Mouse (Mus musculus): ENCODE data around the gene Memo1.

The Memo1 gene

DNA sequence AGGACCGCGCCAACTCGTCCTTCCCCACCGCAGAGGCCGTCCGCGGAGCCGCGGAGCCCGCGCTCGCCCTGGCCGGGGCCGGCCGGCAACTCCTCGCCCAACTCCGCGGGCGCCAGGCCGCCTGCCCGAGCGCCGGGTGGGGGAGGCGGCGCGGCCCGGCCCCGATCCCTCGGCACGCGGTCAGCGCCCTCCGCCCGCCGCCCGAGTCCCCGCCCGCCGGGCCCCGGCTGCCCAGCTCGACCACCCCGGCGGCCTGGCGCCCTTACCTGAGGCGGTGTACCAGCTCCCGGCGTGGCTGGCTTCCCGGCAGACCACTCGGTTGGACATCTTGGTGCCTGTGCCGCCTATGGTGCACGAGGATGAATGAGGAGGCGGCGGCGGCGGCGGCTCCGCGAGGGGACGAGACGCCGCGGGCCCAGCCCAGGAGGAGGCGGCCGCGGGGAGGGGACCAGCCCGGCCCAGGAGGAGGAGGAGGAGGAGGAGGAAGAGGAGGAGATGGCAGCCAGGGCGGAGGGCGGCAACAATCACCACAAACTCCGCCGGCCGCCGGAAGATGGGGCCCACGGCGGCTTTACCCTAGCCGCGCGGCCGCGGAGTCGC lies 795 bp downstream of the Memo1 start:
- peak; percentile 90 for DNase-seq (ENCODE audit: low spot score)

DNA sequence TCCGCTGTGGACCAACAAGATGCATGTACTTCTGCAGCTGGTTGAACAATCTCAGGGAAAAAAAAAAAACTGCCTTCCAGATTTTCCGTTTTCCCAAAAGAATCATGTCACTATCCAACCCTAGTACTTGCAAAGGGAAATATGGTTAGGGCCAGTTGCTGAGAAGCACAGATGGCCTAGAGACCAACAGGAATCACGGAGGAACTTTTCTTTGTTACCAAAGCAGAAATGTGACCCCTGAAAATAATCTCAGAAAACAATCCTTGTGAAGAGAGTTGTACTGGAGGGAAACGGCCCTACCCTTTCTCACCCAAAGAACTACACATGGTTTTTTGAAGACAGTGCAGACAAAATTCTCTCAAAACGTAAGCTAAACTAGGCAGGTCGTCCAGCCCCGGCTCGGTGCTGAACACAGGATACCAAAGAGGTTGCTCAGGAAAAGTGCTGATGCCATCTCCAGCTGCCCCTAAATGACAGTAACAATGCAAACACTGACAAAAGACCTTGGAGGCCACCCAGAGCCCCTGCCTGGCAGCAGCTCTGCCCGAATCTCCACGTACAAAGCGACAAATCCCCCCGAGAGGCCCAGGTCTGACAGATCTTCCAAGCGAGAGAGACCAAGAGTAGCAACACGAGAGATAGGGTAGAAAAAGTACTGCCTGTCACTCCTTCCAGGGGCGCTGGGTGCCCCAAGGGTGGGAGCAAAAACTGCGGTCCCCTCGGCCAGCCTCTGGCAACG lies 1.5 kb downstream of the Memo1 start:
- DNase-seq (ENCODE audit: low spot score), result no peak

DNA sequence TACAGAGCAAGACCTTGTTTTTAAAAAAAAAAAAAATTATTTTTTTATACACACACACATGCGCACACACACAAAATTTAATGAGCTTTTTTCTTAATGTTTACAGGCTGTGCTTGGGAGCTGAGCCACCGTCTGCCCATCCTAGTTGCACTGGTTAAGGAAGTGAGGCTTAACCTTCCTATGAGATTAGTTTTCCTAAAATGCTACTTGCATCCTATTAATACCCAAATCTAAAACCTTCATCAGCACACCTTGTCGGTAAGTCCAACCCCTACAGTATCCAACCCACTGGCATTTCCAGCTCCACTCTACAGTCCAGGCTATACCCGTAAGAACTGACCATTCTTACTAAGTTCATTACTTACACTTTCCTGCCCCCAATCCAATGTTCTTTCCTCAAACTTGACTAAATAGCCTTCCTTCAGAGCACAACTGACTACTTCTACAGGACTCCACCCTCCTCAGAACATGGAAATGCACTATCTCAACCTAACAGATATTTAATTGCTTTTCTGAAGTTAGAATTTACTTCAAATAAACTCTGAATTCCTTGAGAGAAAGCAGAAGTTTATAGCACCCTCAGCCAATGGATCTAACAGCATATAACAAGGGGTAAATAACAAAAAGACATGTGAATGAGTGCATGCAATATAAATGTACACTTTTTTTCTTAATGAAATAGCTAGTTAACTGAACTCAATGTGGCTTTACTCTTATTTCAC lies 3.5 kb downstream of the Memo1 start:
- DNase-seq (ENCODE audit: low spot score), result no peak

DNA sequence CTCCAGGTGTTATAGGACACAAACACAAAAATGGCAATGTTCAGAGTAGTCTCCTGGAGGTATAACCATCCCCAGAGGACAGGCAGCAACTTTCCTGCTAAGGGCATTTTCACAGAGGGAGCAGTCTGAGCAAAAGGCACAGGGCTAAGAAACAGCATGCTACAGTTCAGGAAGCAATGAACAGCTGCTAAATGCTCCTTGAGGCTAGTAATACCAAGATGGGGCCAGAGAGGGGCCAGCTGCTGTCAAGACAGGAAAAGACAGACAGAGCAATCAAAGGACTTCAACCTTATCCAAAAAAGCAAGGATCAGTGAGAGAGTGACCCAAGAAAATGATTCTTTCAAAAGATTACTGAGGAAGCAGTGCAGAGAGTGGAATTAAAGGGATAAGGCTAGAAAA lies 4.5 kb downstream of the Memo1 start:
- DNase-seq (ENCODE audit: low spot score), result no peak

DNA sequence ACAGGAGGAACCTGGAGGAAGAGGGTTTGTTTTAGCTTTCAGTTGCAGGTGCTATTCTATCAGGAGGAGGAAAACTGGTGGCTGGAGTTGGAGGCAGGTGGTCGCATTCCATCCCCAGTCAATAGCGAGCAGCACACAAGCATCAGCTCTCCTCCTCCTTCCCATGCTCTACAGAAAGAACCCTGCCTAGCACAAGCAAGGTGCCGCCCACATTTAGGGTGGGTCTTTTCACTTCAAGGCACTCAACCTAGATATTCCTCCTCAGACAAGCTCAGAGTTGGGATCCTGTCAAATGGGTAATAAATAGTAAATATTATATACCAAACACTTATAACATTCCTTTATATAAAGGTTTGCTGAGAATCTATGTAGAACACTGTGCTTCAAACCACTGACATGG lies 5.1 kb downstream of the Memo1 start:
- DNase-seq (ENCODE audit: low spot score), result no peak

DNA sequence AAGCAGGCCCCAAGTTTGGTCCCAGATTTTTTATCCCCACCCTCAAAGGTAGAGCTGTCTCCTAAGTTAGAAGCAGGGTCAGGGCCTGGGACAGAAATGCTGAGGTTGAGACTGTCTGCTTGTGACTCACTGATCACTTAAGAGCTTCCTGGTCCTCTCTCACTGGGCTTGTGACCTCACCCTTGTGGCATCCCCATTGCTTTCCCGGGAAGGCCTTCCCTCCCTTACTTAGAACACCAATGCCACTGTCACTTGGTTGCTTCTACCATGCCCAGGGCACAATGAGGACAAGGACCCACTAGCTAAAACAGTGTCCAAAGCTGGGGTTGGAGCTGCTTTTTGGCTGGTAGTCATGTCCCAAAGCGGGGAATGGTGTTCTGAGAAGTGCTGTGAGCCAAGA lies 6.7 kb downstream of the Memo1 start:
- no peak for DNase-seq (ENCODE audit: low spot score)

DNA sequence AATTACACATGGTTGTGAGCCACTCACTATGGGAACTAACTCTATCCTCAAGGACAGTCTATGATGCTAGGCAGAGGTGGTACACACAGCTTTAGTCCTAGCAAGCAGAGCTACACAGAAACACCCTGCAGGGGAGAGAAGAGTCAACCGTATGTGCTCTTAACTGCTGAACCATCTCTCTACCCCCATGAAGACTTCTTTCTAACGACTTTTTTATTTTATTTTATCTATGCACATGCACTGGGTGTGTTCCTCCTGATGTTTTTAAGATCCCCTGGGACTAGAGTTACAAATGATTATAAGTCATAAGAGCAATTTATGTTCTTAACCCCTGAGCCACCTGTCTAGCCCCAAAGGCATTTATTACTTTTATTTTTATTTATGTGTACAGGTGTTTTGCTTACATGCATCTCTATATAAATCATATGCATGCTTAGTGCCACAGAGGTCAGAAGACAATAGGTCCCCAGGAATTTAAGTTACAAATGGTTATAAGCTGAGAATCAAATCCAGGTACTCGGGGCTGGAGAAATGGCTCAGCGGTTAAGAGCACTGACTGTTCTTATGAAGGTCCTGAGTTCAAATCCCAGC lies 9.1 kb downstream of the Memo1 start:
- no peak for DNase-seq (ENCODE audit: low spot score)

DNA sequence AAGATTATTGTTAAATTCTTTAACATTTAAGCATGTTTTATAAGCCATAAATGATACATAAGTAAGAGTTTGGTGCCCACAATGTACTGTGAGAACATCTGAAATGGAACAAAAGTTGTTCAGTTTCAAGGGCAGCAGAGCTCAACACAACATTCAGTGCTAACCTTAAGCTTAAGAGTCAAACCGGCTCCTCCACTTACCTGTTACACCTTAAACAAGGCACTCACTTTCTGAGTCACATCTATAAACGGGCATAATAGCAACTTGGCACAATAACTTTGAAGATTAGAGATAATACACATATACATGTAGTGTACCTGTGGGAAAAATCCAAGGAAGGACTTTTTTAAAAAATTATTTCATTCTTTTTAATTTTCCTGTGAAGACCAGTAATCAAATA lies 9.6 kb downstream of the Memo1 start:
- DNase-seq (ENCODE audit: low spot score), result peak; percentile 45

DNA sequence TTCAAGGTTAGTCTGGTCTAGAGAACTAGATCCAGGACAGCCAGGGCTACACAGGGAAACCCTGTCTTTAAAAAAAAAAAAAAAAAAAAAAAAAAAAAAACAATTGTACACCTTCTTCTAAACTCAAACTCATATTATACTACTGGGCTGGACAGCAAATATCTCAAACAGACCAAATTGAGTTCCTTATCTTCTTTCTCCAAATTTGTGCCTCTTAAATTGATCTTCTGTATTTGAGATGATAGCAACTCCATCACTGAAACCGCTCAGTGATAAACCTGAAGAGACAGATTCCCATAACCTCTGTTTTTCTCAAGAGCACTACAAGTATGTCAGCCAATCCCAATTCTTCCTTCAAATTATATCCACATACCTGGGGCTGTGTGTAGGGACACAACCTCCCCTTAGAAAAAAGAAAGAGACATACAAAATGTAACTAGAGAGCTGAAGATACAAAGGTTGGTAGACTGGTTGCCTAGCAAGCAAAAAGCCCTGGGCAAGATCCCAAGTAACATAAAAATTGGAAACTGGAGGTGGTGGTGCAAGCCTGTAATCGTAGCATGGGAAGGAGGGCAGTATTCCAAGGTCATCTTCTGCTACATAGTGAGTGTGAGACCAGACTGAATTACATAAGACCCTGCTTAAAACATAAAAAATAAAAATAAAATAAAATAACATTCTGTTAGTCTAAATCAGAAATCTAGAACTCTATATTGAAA lies 10.8 kb downstream of the Memo1 start:
- DNase-seq (ENCODE audit: low spot score), result peak; percentile 44

DNA sequence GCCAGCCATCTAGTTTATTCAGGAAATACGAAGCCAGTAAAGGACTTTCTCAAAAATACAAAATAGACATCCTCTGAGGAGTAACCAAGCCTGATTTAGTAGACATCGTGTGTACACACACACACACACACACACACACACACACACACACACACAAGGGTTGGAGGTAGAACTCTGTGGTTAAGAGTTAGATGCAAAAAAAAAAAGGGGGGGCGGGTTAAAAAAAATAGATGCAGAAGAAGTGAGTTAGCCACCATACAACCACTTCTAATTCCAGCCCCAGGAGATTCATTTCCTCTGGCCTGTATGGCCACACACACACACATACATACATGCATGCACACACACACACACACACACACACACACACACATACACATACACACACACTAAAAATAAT lies 13.3 kb downstream of the Memo1 start:
- DNase-seq (ENCODE audit: low spot score), result no peak

DNA sequence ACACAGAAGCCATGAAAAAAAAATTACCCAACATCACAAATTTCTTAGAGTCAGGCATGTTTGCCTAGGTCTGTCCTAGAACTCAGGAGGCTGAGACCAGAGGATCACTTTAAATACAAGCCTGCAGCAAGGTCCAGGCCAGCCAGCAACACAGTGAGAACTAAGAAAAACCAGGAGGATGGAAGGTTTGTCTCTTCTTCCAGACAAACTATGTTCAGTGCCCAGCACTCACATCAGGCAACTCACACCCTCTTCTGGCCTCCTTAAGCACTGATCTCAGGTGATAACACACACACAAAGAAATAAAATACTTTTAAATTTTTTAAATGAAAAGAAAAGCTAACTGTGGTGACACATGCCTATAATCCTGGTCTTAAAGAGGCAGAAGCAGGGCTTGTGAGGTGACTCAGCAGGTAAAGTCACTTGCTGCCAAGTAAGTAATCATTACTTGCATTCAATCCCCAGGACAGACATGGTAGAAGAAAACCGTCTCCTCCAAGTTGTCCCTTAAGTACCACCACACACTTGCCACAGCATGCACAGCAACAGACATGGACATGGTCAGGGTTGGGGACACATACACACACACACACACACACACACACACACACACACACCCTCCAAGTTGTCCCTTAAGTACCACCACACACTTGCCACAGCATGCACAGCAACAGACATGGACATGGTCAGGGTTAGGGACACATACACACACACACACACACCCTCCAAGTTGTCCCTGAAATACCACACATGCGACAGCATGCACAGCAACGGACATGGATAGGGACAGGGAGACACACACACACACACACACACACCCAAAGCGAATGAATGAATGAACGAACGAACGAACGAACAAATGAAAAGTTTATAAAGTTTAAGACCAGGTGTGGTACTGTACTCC lies 16.1 kb downstream of the Memo1 start:
- DNase-seq (ENCODE audit: low spot score), result no peak

DNA sequence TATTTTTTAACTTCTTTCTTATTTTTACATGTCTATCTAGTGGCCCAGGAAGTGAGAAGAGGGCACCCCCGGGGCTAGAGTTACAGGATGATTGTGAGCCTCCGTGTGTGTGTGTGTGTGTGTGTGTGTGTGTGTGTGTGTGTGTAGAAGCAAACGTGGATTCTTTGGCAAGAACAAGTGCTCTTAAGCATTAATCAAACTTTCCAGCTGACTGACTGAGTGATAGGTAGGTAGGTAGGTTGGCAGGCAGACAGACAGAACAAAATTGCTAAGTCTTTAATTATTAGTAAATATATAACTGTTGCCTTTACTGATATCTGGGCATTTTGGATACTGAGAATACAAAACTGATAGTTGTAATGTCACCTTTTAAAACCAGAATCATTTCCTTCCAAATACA lies 20.9 kb downstream of the Memo1 start:
- no peak for DNase-seq (ENCODE audit: low spot score)

DNA sequence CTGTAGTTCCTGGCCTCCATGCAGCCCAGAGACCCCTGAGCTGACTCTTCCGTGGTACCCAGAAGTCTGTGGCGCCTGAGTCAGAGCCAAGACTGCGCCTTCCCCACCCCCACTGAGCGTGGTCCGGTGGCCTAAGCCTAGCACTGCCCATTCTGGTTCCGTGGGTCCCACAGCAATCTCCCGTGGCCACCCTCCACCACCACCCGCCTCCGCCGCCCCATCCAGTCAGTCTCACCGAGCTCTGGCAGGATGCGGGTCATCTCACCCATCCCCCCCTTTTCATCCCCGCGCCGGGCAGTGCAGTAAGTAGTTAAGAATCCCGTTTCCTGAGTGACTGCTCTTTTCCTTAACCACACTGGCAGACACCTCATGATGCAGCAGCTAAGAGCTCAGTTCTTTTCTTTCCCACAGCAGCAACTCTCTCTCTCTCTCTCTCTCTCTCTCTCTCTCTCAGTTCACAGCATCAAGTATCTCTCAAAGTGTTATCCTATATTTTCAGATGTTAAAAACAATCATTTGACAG lies 22.6 kb downstream of the Memo1 start:
- DNase-seq (ENCODE audit: low spot score), result no peak

DNA sequence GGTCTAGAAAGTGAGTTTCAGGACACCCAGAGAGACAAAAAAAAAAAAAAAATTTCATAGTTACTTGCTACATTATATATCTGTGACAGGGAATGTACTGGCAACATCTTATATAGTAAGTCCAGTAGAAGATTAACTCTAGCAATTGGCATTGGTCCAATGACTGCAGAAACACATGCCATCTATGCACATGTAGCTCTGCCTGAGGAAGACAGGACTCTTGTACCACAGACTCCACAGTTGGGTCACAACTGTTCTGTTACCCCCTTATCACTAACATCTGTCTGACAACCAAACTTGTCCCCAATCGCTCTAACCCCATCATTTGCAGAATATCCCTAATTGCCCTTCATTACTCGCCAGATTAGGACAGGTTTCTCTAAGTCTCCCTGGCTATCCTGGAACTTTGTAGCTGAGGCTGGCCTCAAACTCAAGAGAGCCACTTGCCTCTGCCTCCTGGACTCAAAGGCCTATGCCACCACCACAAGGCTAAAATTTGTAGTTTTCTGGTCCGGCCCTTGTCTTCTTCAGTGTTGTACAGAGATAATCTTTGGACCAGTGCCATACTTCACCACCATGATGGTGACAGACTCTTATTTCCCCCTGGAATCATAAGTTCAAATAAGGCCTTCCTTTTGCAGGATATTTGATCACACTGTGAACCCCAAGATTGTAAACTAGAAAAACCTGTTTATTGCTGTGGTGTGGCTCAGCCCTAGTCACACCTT lies 23.6 kb downstream of the Memo1 start:
- no peak for DNase-seq (ENCODE audit: low spot score)

DNA sequence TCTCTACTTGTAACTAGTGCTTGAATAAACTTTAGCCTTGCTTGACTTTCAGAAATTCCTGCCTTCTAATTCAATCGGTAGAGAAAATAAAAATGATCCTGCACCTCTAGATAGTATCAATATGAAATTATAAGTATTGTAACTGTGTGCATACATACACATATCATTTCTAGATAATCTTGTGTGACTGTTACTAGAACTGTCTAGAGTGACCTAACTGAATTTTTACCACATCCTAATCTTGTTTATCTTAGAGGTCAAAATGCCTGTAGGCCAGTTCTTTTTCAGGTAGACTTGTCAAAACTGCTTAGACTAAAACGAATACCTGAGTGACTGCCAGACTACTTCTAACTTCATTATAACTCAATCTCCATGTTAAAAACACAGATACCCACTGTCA lies 25.1 kb downstream of the Memo1 start:
- no peak for DNase-seq (ENCODE audit: low spot score)

DNA sequence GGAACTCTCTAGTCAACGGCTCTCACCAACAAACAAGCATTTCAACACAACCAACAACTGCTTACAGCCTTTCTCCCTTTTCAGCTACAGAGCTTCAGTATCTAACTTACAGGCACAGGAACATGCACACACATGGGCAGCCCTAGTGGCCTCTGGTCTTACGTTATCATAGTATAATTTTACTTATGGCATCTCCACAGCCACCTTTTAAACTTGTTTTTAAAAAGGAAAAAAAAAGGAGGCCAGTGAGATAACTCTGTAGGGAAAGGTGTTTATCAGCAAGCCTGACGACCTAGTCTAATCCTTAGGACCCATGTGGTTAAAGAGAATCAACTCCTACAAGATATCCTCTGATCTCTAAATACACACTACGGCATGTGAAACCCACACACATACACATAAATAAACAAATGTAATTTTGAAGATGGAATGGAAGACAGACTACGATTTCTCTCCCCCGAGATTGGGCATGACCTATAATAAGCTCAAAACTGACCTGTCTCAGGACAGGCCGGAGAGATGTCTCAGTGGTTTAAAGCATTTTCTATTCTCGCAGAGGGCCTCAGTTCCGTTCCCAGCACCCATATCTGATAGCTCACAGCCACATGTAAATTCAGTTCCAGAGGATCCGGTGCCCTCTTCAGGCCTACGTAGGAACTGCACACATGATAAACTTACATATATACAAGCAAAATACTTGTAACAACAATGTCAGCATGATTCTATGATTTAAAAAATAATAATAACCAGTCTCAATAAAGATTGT lies 27.7 kb downstream of the Memo1 start:
- DNase-seq (ENCODE audit: low spot score), result no peak

DNA sequence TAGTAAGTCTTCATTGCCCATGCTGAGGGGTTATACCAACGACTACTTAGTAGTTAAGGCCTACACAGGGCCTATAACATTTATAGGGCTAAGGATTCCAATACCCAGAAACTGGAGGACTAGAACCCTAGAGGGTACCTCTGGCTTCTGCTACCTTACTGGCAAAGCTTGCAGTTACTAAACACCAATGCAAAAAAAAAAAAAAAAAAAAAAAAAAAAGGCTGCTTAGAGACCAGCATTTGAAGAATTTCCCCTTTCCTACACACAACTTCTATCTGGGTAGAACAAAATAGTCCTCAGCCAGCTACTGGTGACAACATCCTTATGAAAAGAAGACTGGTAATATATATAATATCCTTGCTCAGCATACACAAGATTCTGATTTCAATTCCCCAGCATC lies 29.7 kb downstream of the Memo1 start:
- DNase-seq (ENCODE audit: low spot score), result no peak

DNA sequence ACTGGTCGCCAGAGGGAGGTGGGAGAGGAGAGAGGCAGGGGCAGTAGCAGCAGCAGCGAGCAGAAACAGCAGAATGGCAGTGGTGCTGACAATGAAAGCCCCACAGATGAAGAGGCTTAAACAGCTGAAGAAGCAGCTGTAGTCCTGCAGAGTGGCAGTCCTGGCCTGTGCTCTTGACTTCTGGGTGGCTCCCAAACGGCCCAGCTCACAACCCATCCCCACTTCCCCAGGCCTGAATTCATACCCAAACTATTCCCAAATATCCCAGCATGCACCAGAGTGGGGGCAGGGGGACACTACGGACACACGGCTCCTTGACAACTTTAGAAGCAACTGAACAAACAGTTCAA lies 30.2 kb downstream of the Memo1 start:
- DNase-seq (ENCODE audit: low spot score), result no peak

DNA sequence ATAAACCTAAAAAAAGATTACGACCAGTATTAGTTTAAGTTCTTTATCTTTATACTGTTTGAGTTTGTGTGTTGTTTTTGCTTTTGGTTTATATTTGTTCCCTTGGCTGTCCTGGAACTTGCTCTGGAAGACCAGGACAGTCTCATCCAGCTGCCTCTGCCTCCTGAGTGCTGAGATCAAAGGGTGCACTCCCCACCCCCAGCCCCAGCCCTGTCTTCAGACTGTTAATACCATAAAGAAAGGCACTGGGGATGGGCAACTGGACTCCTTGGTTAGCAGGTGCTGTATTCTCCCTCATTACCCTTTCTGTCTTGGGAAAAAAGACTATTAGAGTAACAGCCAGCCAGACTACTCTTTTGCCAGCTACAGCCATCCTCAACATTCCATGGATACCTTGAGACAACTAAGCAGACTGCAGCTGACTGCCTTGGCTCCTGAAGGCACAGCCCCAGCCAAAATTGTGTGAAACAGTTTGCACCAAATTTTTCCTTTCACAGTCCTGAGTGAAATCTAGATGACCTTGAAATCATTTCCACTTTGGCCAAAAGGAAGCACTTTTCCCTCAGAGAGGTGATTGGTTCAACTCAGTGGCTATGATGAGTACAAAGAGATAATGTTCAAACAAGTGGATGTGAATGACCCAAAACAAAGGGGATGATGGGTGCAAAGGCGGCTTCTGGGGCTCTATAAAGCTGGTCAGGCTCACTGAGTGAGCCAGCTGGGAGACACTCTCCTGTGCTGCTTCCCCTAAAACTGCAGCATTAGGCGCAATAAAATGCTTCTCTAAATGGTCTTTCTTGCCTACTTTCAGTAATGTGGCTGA lies 30.8 kb downstream of the Memo1 start:
- DNase-seq (ENCODE audit: low spot score), result peak; percentile 16
